Mouse (Mus musculus): ENCODE data around the gene Arhgef5. TPM values are rescaled to one million over a fixed set of nuclear protein-coding genes. Genes with fewer than 3 reads are reported as not detected.

The Arhgef5 gene
- total and polyA plus RNA-seq, 3 experiments: 1.1 TPM; not detected in 2

- Histone ChIP-seq H3K9me3 (replicated peaks) (no peaks in the 10 kb centered on the region), H3K4me3 (ENCODE audit: low read depth, low read length) (no peak overlapping the region), H3K27me3 (ENCODE audit: insufficient read depth, low read length) (no peaks in the 10 kb centered on the region; the same call in 1 of the 2 replicates), H3K36me3 (replicated peaks) (no peaks in the 10 kb centered on the region), H3K4me1 (ENCODE audit: insufficient read depth, low read depth, low read length) (no peaks in the 10 kb centered on the region)
- DNase-seq (ENCODE audit: low spot score): no peak
- no peak for ATAC-seq (ENCODE audit: extremely low read depth, insufficient number of reproducible peaks, low FRiP score, poor library complexity, severe bottlenecking)
- TF ChIP-seq TAL1 (conservative IDR thresholded peaks at IDR 0.05; ENCODE audit: low read depth, low read length): no peak
- TF ChIP-seq GATA1 (IDR thresholded peaks at IDR 0.05; ENCODE audit: borderline replicate concordance, low read length): no peak
- TF ChIP-seq CTCF (IDR thresholded peaks at IDR 0.05; ENCODE audit: low read depth, low read length): no peak
- no peak for TF ChIP-seq GATA2 (IDR thresholded peaks at IDR 0.05; ENCODE audit: borderline replicate concordance, low read depth, low read length)
- TF ChIP-seq POLR2AphosphoS5 (IDR thresholded peaks at IDR 0.05; ENCODE audit: insufficient replicate concordance, low read depth, low read length): no peak
Observed at GRCm38 (mm10) chr6:43292041-43292440, 26.7 kb downstream of the Arhgef5 start.

GRCm38 (mm10) chr6:43292471-43293076 lies 27.2 kb downstream of the Arhgef5 start:
- Histone ChIP-seq H3K9me3 (replicated peaks) (no peaks in the 10 kb centered on the region), H3K36me3 (replicated peaks) (no peaks in the 10 kb centered on the region), H3K4me1 (ENCODE audit: insufficient read depth, low read depth, low read length) (no peaks in the 10 kb centered on the region), H3K27me3 (ENCODE audit: insufficient read depth, low read length) (no peaks in the 10 kb centered on the region; the same call in 1 of the 2 replicates), H3K4me3 (ENCODE audit: low read depth, low read length) (no peak overlapping the region)
- DNase-seq (ENCODE audit: low spot score): no peak
- no peak for TF ChIP-seq GATA1 (IDR thresholded peaks at IDR 0.05; ENCODE audit: borderline replicate concordance, low read length)
- no peak for TF ChIP-seq POLR2AphosphoS5 (IDR thresholded peaks at IDR 0.05; ENCODE audit: insufficient replicate concordance, low read depth, low read length)
- TF ChIP-seq CTCF (IDR thresholded peaks at IDR 0.05; ENCODE audit: low read depth, low read length): no peak
- no peak for TF ChIP-seq GATA2 (IDR thresholded peaks at IDR 0.05; ENCODE audit: borderline replicate concordance, low read depth, low read length)
- TF ChIP-seq TAL1 (conservative IDR thresholded peaks at IDR 0.05; ENCODE audit: low read depth, low read length): no peak
- ATAC-seq (ENCODE audit: extremely low read depth, insufficient number of reproducible peaks, low FRiP score, poor library complexity, severe bottlenecking): no peak

- DNase-seq (ENCODE audit: low spot score) (no peak), ATAC-seq (ENCODE audit: extremely low read depth, insufficient number of reproducible peaks, low FRiP score, poor library complexity, severe bottlenecking) (no peak)
- H3K36me3 ChIP-seq (replicated peaks): no peaks in the 10 kb centered on the region
- H3K9me3 ChIP-seq (replicated peaks): no peaks in the 10 kb centered on the region
- H3K4me1 ChIP-seq (ENCODE audit: insufficient read depth, low read depth, low read length): no peaks in the 10 kb centered on the region
- TF ChIP-seq POLR2AphosphoS5 (IDR thresholded peaks at IDR 0.05; ENCODE audit: insufficient replicate concordance, low read depth, low read length): no peak
- TF ChIP-seq TAL1 (conservative IDR thresholded peaks at IDR 0.05; ENCODE audit: low read depth, low read length): no peak
- TF ChIP-seq GATA1 (IDR thresholded peaks at IDR 0.05; ENCODE audit: borderline replicate concordance, low read length): no peak
- TF ChIP-seq GATA2 (IDR thresholded peaks at IDR 0.05; ENCODE audit: borderline replicate concordance, low read depth, low read length): no peak
- no peak for TF ChIP-seq CTCF (IDR thresholded peaks at IDR 0.05; ENCODE audit: low read depth, low read length)
- H3K4me3 ChIP-seq (ENCODE audit: low read depth, low read length): no peak overlapping the region
- H3K27me3 ChIP-seq (ENCODE audit: insufficient read depth, low read length): no peaks in the 10 kb centered on the region; the same call in 1 of the 2 replicates
Observed at GRCm38 (mm10) chr6:43293175-43293574, 27.8 kb downstream of the Arhgef5 start.

- no peak overlapping the region for H3K4me3 ChIP-seq (ENCODE audit: low read depth, low read length)
- H3K36me3 ChIP-seq (replicated peaks): no peaks in the 10 kb centered on the region
- ATAC-seq (ENCODE audit: extremely low read depth, insufficient number of reproducible peaks, low FRiP score, poor library complexity, severe bottlenecking) (no peak), DNase-seq (ENCODE audit: low spot score) (no peak)
- TF ChIP-seq CTCF (IDR thresholded peaks at IDR 0.05; ENCODE audit: low read depth, low read length) (no peak), GATA1 (IDR thresholded peaks at IDR 0.05; ENCODE audit: borderline replicate concordance, low read length) (no peak), TAL1 (conservative IDR thresholded peaks at IDR 0.05; ENCODE audit: low read depth, low read length) (no peak), GATA2 (IDR thresholded peaks at IDR 0.05; ENCODE audit: borderline replicate concordance, low read depth, low read length) (no peak), POLR2AphosphoS5 (IDR thresholded peaks at IDR 0.05; ENCODE audit: insufficient replicate concordance, low read depth, low read length) (no peak)
- H3K9me3 ChIP-seq (replicated peaks): no peaks in the 10 kb centered on the region
- H3K27me3 ChIP-seq (ENCODE audit: insufficient read depth, low read length): no peaks in the 10 kb centered on the region; the same call in 1 of the 2 replicates
- H3K4me1 ChIP-seq (ENCODE audit: insufficient read depth, low read depth, low read length): no peaks in the 10 kb centered on the region
Observed at GRCm38 (mm10) chr6:43295908-43296307, 30.5 kb downstream of the Arhgef5 start.

- no peak overlapping the region for H3K4me3 ChIP-seq (ENCODE audit: low read depth, low read length)
- no peaks in the 10 kb centered on the region; the same call in 1 of the 2 replicates for H3K27me3 ChIP-seq (ENCODE audit: insufficient read depth, low read length)
- no peak for DNase-seq (ENCODE audit: low spot score)
- no peaks in the 10 kb centered on the region for H3K4me1 ChIP-seq (ENCODE audit: insufficient read depth, low read depth, low read length)
- no peaks in the 10 kb centered on the region for H3K9me3 ChIP-seq (replicated peaks)
- ATAC-seq (ENCODE audit: extremely low read depth, insufficient number of reproducible peaks, low FRiP score, poor library complexity, severe bottlenecking): no peak
- no peaks in the 10 kb centered on the region for H3K36me3 ChIP-seq (replicated peaks)
- TF ChIP-seq GATA2 (IDR thresholded peaks at IDR 0.05; ENCODE audit: borderline replicate concordance, low read depth, low read length): no peak
- TF ChIP-seq POLR2AphosphoS5 (IDR thresholded peaks at IDR 0.05; ENCODE audit: insufficient replicate concordance, low read depth, low read length): no peak
- TF ChIP-seq GATA1 (IDR thresholded peaks at IDR 0.05; ENCODE audit: borderline replicate concordance, low read length): no peak
- no peak for TF ChIP-seq CTCF (IDR thresholded peaks at IDR 0.05; ENCODE audit: low read depth, low read length)
- TF ChIP-seq TAL1 (conservative IDR thresholded peaks at IDR 0.05; ENCODE audit: low read depth, low read length): no peak
Observed at GRCm38 (mm10) chr6:43296798-43297507, 31.6 kb downstream of the Arhgef5 start.

GRCm38 (mm10) chr6:43297508-43297850 lies 32.1 kb downstream of the Arhgef5 start:
- Histone ChIP-seq H3K9me3 (replicated peaks) (no peaks in the 10 kb centered on the region), H3K36me3 (replicated peaks) (no peaks in the 10 kb centered on the region), H3K4me3 (ENCODE audit: low read depth, low read length) (no peak overlapping the region), H3K4me1 (ENCODE audit: insufficient read depth, low read depth, low read length) (no peaks in the 10 kb centered on the region), H3K27me3 (ENCODE audit: insufficient read depth, low read length) (no peaks in the 10 kb centered on the region; the same call in 1 of the 2 replicates)
- no peak for DNase-seq (ENCODE audit: low spot score)
- ATAC-seq (ENCODE audit: extremely low read depth, insufficient number of reproducible peaks, low FRiP score, poor library complexity, severe bottlenecking): no peak
- TF ChIP-seq POLR2AphosphoS5 (IDR thresholded peaks at IDR 0.05; ENCODE audit: insufficient replicate concordance, low read depth, low read length): no peak
- no peak for TF ChIP-seq GATA2 (IDR thresholded peaks at IDR 0.05; ENCODE audit: borderline replicate concordance, low read depth, low read length)
- TF ChIP-seq CTCF (IDR thresholded peaks at IDR 0.05; ENCODE audit: low read depth, low read length): no peak
